Mouse (Mus musculus) myocyte (in vitro differentiated cells): ENCODE data around the gene Rbfox1. TPM values are rescaled to one million over a fixed set of nuclear protein-coding genes. Genes with fewer than 3 reads are reported as not detected.

ENCODE experiments used
- H3K27me3 ChIP-seq: one replicate; pipeline ENCODE4 v1.6.1; 2011; ENCODE audit not compliant: control insufficient read depth, insufficient read depth, insufficient read length
- H3K36me3 ChIP-seq: one replicate; pipeline ENCODE4 v1.6.1; 2011; ENCODE audit not compliant: control insufficient read depth, insufficient read depth
- H3K4me2 ChIP-seq: one replicate; pipeline ENCODE4 v1.6.1; 2011; ENCODE audit warnings: low read depth, control low read depth
- H3K4me3 ChIP-seq: one replicate; pipeline ENCODE4 v1.5.1; 2011; ENCODE audit warnings: mild to moderate bottlenecking, control low read depth, moderate library complexity
- H3K79me2 ChIP-seq: one replicate; pipeline ENCODE4 v1.6.1; 2011; ENCODE audit not compliant: control insufficient read depth, insufficient read depth
- H3ac ChIP-seq: one replicate; pipeline ENCODE4 v1.6.1; 2011; ENCODE audit not compliant: control insufficient read depth, insufficient read length
- CEBPB ChIP-seq: IDR thresholded peaks from 2 replicates; pipeline ENCODE4 v1.6.1; 2011; ENCODE audit warnings: mild to moderate bottlenecking, moderate library complexity; ENCODE audit not compliant: poor library complexity, insufficient read depth, severe bottlenecking
- E2F4 ChIP-seq: IDR thresholded peaks from one replicate; pipeline ENCODE4 v1.6.1; 2011; ENCODE audit warnings: mild to moderate bottlenecking, control low read depth, moderate library complexity; ENCODE audit not compliant: insufficient read depth
- MAX ChIP-seq: IDR thresholded peaks from one replicate; pipeline ENCODE4 v1.6.1; 2011; ENCODE audit warnings: low read depth, mild to moderate bottlenecking, control low read depth
- MYOD1 ChIP-seq, 3 experiments: IDR thresholded peaks; one replicate each; pipeline ENCODE4 v1.6.1; 2011; ENCODE audit warnings: control low read depth in 2 of 3, low read depth in 2 of 3, mild to moderate bottlenecking in 2 of 3, moderate library complexity in 1 of 3; ENCODE audit not compliant: insufficient read length in 2 of 3, control insufficient read depth in 1 of 3
- MYOG ChIP-seq, 3 experiments: IDR thresholded peaks; one replicate each; pipeline ENCODE4 v1.6.1; 2011; ENCODE audit warnings: control low read depth in 2 of 3, low read depth in 2 of 3, mild to moderate bottlenecking in 2 of 3; ENCODE audit not compliant: insufficient read length in 2 of 3, control insufficient read depth in 1 of 3, insufficient read depth in 1 of 3
- POLR2A ChIP-seq: IDR thresholded peaks from one replicate; pipeline ENCODE4 v1.6.1; 2011; ENCODE audit warnings: low read depth, mild to moderate bottlenecking, control low read depth, moderate library complexity; ENCODE audit not compliant: insufficient read length
- POLR2AphosphoS2 ChIP-seq: IDR thresholded peaks from one replicate; pipeline ENCODE4 v1.6.1; 2011; ENCODE audit warnings: low read depth, control low read depth; ENCODE audit not compliant: insufficient read length
- REST ChIP-seq: IDR thresholded peaks from one replicate; pipeline ENCODE4 v1.6.1; 2011; ENCODE audit warnings: mild to moderate bottlenecking, control low read depth, moderate library complexity; ENCODE audit not compliant: insufficient read depth, insufficient read length
- SRF ChIP-seq: IDR thresholded peaks from one replicate; pipeline ENCODE4 v1.6.1; 2011; ENCODE audit warnings: low read depth; ENCODE audit not compliant: control insufficient read depth, insufficient read length
- TCF12 ChIP-seq: IDR thresholded peaks from one replicate; pipeline ENCODE4 v1.6.1; 2011; ENCODE audit warnings: mild to moderate bottlenecking, control low read depth; ENCODE audit not compliant: poor library complexity, insufficient read depth, severe bottlenecking
- TCF3 ChIP-seq: IDR thresholded peaks from one replicate; pipeline ENCODE4 v1.6.1; 2011; ENCODE audit warnings: low read depth, control low read depth; ENCODE audit not compliant: insufficient read length
- USF1 ChIP-seq: IDR thresholded peaks from one replicate; pipeline ENCODE4 v1.6.1; 2011; ENCODE audit warnings: low read depth, mild to moderate bottlenecking, control low read depth, moderate library complexity
- polyA plus RNA-seq: library from polyadenylated mRNA; unstranded; fragments of >200 nt; fragmentation: generic; extraction: Trizol; gene quantifications from one replicate; pipeline ENCODE4 v1.2.1, GENCODE M21; 2012; ENCODE audit warnings: missing spikeins

Rbfox1 gene
- polyA plus RNA-seq, 1 experiment = 8.3 TPM

DNA sequence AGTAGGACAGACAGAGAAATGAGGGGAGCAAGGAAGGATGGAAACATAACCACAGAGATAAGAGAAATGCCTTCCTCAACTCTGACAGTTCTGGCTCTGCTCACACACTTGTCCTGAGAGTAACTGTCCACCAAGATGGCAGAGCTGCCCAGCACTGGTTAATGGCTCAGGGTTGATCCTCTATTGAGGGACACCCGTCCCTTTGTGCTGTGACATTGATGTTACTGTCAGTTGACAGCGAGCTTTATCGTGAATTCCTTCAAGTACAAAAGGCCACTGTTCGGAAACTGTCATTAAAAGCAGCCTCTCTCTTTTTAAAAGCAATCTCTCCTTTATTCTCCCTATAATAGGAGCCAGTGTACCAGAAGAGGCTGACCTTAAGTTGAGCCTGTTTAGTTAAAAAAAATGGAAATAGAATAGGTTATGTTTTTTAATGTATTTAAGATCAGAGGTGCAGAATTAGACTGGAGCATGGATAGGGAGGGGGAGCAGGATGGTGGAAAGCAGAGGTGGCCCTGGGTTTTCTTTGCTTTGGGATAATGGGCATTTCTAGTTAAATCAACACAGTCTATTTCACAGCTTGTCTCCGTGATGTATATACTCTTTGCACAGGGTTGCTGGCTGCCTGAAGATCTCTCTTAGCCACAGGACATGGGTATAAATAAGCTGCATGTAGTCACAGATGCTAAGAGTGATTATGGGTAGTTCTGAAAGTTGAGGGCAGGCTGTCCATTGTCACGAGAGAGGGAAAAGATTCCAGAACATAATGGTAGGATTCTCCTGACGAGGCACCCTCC, 212.3 kb downstream of the Rbfox1 start:
- Histone ChIP-seq H3K27me3 (no peaks in the 10 kb centered on the region), H3K4me3 (no peak overlapping the region), H3K36me3 (no peaks in the 10 kb centered on the region), H3K79me2 (no peaks in the 10 kb centered on the region), H3K4me2 (no peak overlapping the region), H3ac (no peak overlapping the region)
- no peak for TF ChIP-seq MYOG (IDR thresholded peaks at IDR 0.05; ENCODE audit: control insufficient read depth in 1 of 3, insufficient read depth in 1 of 3, insufficient read length in 2 of 3, low read depth in 2 of 3)
- TF ChIP-seq POLR2A = no peak
- no peak for TF ChIP-seq CEBPB
- no peak for TF ChIP-seq MYOD1 (IDR thresholded peaks at IDR 0.05; ENCODE audit: control insufficient read depth in 1 of 3, insufficient read length in 2 of 3, low read depth in 2 of 3)

DNA sequence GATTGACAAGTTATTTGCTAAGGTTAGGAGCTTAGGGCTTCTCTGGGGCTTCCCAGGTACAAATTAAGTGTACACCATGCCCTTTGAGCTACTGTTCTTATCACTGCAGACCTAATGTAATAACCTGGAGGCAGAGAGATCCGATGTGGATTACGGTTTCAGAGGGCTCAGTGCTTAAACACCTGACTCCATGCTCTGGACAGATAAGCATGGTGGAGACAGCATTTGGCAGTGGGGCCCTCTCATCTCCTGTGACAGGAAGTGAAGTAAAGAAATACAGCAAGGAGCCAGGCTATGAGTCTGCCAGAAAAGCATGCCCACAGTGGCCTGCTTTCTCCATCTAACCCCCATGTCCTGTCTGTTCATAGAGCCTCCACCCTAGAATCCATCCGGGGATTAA, 213.0 kb downstream of the Rbfox1 start:
- H3K36me3 ChIP-seq = no peaks in the 10 kb centered on the region
- TF ChIP-seq MYOD1 (IDR thresholded peaks at IDR 0.05; ENCODE audit: control insufficient read depth in 1 of 3, insufficient read length in 2 of 3, low read depth in 2 of 3) (no peak), TCF3 (no peak), SRF (no peak), USF1 (no peak), MYOG (IDR thresholded peaks at IDR 0.05; ENCODE audit: control insufficient read depth in 1 of 3, insufficient read depth in 1 of 3, insufficient read length in 2 of 3, low read depth in 2 of 3) (no peak), CEBPB (no peak), MAX (no peak), TCF12 (no peak), POLR2AphosphoS2 (no peak), POLR2A (no peak), E2F4 (no peak), REST (no peak)
- H3ac ChIP-seq = no peak overlapping the region

DNA sequence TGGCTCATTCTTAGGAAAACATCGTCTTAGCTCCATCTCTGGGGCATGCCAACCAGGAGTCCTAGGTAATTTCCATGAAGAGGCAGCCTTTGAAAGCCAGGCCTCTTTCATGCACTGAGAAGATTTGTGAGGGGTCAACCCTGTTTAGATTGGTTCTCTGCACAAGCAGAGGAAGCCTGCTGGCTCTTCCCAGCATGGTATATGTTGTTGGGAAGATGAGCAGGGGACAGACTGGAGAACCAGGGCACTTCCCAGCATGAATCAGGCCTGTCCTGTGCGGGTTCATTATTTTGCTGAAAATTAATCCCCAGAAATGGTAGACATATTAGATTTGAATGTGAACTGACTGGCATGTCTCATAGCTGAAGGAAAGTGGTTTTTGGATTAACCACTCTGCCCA, 214.4 kb downstream of the Rbfox1 start:
- Histone ChIP-seq H3K4me2 (no peak overlapping the region), H3K36me3 (no peaks in the 10 kb centered on the region), H3K4me3 (no peak overlapping the region), H3ac (no peak overlapping the region), H3K27me3 (no peaks in the 10 kb centered on the region), H3K79me2 (no peaks in the 10 kb centered on the region)
- TF ChIP-seq SRF = no peak
- no peak for TF ChIP-seq REST
- no peak for TF ChIP-seq TCF12
- TF ChIP-seq USF1 = no peak
- TF ChIP-seq POLR2A = no peak
- TF ChIP-seq TCF3 = no peak
- no peak for TF ChIP-seq MAX
- no peak for TF ChIP-seq MYOG (IDR thresholded peaks at IDR 0.05; ENCODE audit: control insufficient read depth in 1 of 3, insufficient read depth in 1 of 3, insufficient read length in 2 of 3, low read depth in 2 of 3)
- TF ChIP-seq E2F4 = no peak

More for the DNA sequence above, 213.0 kb downstream of the Rbfox1 start:
- Histone ChIP-seq H3K27me3 (no peaks in the 10 kb centered on the region), H3K4me2 (no peak overlapping the region), H3K79me2 (no peaks in the 10 kb centered on the region), H3K4me3 (no peak overlapping the region)

DNA sequence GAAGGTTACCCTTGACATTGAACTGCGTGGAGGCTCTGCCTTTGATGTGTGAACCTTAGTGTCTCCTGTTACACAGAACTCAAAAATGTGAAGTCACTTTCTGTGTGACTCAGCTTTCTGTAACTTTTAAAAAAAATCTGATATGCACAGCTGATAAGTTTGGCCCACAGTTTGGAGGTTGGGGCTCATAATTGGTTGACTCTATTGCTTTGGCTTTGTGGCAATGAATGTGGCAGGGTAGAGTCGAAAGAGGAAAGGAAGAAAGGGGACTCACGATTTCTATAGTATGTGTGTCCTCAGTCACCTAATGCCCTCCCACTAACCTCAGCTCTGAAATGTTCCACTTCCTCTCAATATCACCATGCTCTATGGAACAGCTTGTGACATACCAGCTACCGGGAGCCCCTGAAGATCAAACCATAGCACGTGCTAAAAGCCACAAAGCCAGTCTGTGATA, 215.3 kb downstream of the Rbfox1 start:
- no peak overlapping the region for H3K4me2 ChIP-seq
- no peak overlapping the region for H3ac ChIP-seq
- H3K79me2 ChIP-seq = no peaks in the 10 kb centered on the region
- no peak overlapping the region for H3K4me3 ChIP-seq
- no peaks in the 10 kb centered on the region for H3K36me3 ChIP-seq
- H3K27me3 ChIP-seq = no peaks in the 10 kb centered on the region
- TF ChIP-seq POLR2AphosphoS2 (no peak), SRF (no peak), POLR2A (no peak), REST (no peak), MAX (no peak), E2F4 (no peak), TCF3 (no peak), MYOD1 (IDR thresholded peaks at IDR 0.05; ENCODE audit: control insufficient read depth in 1 of 3, insufficient read length in 2 of 3, low read depth in 2 of 3) (no peak), MYOG (IDR thresholded peaks at IDR 0.05; ENCODE audit: control insufficient read depth in 1 of 3, insufficient read depth in 1 of 3, insufficient read length in 2 of 3, low read depth in 2 of 3) (no peak), CEBPB (no peak), TCF12 (no peak), USF1 (no peak)

DNA sequence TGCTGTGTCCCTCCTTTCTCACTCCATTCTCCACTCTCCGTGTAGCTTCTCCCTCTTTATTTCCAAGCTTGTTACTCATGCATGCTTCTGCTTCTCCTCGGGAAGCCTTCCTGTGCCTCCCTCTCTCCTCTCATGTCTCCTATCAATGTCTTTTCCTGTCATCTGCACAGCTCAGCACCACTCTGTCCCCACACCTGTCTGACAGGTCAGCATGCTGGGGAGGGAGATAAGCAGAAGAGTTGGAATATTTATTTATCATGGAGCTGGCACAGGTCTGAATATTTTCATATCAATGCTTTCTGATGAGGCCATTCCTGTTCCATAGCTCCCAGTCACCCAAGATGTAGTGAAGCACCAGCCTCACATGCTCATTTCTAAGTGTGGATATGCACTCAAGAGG, 218.6 kb downstream of the Rbfox1 start:
- Histone ChIP-seq H3K36me3 (no peaks in the 10 kb centered on the region), H3ac (no peak overlapping the region), H3K4me2 (no peak overlapping the region), H3K27me3 (no peaks in the 10 kb centered on the region), H3K4me3 (no peak overlapping the region), H3K79me2 (no peaks in the 10 kb centered on the region)
- TF ChIP-seq CEBPB = no peak
- no peak for TF ChIP-seq MAX
- TF ChIP-seq POLR2A = no peak
- TF ChIP-seq POLR2AphosphoS2 = no peak
- no peak for TF ChIP-seq TCF3
- TF ChIP-seq REST = no peak
- TF ChIP-seq TCF12 = no peak
- no peak for TF ChIP-seq E2F4
- no peak for TF ChIP-seq USF1
- no peak for TF ChIP-seq MYOD1 (IDR thresholded peaks at IDR 0.05; ENCODE audit: control insufficient read depth in 1 of 3, insufficient read length in 2 of 3, low read depth in 2 of 3)
- TF ChIP-seq MYOG (IDR thresholded peaks at IDR 0.05; ENCODE audit: control insufficient read depth in 1 of 3, insufficient read depth in 1 of 3, insufficient read length in 2 of 3, low read depth in 2 of 3) = no peak
- TF ChIP-seq SRF = no peak
